Mouse (Mus musculus) thymus, postnatal 4 days (tissue): ENCODE measurements around the gene Ifitm10.
A peak's percentile ranks its signal among the peaks of the same experiment; 100 is the strongest.
"Not testable (repeated sequence)": the region's sequence is repeated elsewhere in the genome, so short reads cannot be mapped to it uniquely, and the experiment has no call there.

Source experiments
- DNase-seq: peaks from one replicate; pipeline ENCODE4 v3.0.0; 2021

Gene Ifitm10

GRCm38 (mm10) chr7:142319124-142319523 lies 54.4 kb downstream of the Ifitm10 start:
- no peak for DNase-seq

GRCm38 (mm10) chr7:142317216-142317615 lies 56.3 kb downstream of the Ifitm10 start:
- peak; percentile 41 for DNase-seq

- peak; percentile 66 for DNase-seq
Observed at GRCm38 (mm10) chr7:142316558-142316957, 57.0 kb downstream of the Ifitm10 start.

GRCm38 (mm10) chr7:142314600-142315285 lies 58.8 kb downstream of the Ifitm10 start:
- DNase-seq = no peak

- DNase-seq = not testable (repeated sequence)
Observed at GRCm38 (mm10) chr7:142303929-142304328, 69.6 kb downstream of the Ifitm10 start.

- DNase-seq = no peak
Observed at GRCm38 (mm10) chr7:142303249-142303648, 70.3 kb downstream of the Ifitm10 start, which contains the start of gene Krtap5-4. Gene Krtap5-4, plus strand, starts transcription at chr7:142303549.

GRCm38 (mm10) chr7:142297018-142297417 lies 76.5 kb downstream of the Ifitm10 start, which contains the start of gene Krtap5-1:
Gene Krtap5-1, minus strand, starts transcription at chr7:142297118.
- not testable (repeated sequence) for DNase-seq

GRCm38 (mm10) chr7:142296108-142296507 lies 77.4 kb downstream of the Ifitm10 start:
- DNase-seq = not testable (repeated sequence)

GRCm38 (mm10) chr7:142295418-142295817 lies 78.1 kb downstream of the Ifitm10 start:
- no peak for DNase-seq

GRCm38 (mm10) chr7:142293851-142294250 lies 79.7 kb downstream of the Ifitm10 start:
- DNase-seq = peak; percentile 69

GRCm38 (mm10) chr7:142285910-142286612 lies 87.5 kb downstream of the Ifitm10 start:
- DNase-seq = not testable (repeated sequence)

- DNase-seq = no peak
Observed at GRCm38 (mm10) chr7:142285130-142285835, 88.3 kb downstream of the Ifitm10 start.

GRCm38 (mm10) chr7:142284615-142285080 lies 88.9 kb downstream of the Ifitm10 start:
- DNase-seq = peak; percentile 96

- DNase-seq = peak; percentile 79
Observed at GRCm38 (mm10) chr7:142284023-142284591, 89.4 kb downstream of the Ifitm10 start.

GRCm38 (mm10) chr7:142282847-142283246 lies 90.7 kb downstream of the Ifitm10 start:
- not testable (repeated sequence) for DNase-seq

GRCm38 (mm10) chr7:142279291-142279690 lies 94.3 kb downstream of the Ifitm10 start:
- not testable (repeated sequence) for DNase-seq

- peak; percentile 84 for DNase-seq
Observed at GRCm38 (mm10) chr7:142278183-142278582, 95.4 kb downstream of the Ifitm10 start.
